Mouse (Mus musculus): ENCODE data around the gene Itgb1bp1.

DNA sequence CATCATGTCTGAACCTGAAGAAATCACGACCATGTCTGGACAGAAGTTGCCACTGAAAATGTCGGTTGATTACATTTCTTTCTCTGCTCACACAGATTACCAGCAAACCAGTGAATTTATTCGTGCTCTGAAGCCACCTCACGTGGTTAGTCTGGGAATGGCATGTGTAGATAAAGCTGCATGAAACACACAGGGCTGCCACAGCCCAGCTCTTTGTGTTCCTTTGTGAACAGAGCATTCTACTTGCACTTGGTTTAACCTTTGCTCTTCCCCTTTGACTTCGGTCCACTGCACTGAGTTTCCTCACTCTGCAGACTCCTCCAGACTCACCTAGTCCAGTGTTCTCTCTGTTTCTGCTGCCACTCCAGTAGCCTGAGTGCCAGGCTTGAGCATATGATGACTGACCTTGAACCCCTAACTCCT, 16.3 kb upstream of the Itgb1bp1 start:
- TF ChIP-seq POLR2A (IDR thresholded peaks at IDR 0.05; ENCODE audit: insufficient read depth, low read length), result no peak
- TF ChIP-seq CTCF (IDR thresholded peaks at IDR 0.05; ENCODE audit: low read depth, low read length), result no peak
- TF ChIP-seq EP300 (IDR thresholded peaks at IDR 0.05; ENCODE audit: insufficient read depth, low read depth, low read length), result no peak

Measured in ES-Bruce4 (cell line).